Mouse (Mus musculus) lung, postnatal 0 days (tissue): ENCODE measurements around the gene Ppp2r2c. TPM values are rescaled to one million over a fixed set of nuclear protein-coding genes. Genes with fewer than 3 reads are reported as not detected.
A peak's percentile ranks its signal among the peaks of the same experiment; 100 is the strongest.

ENCODE experiments used
- ATAC-seq: fragments of 200-750 bp; cut with Nextera tagmentation; 2 replicates; pipeline ENCODE4 v1.8.0; 2017; ENCODE audit warnings: moderate library complexity
- DNase-seq: peaks from one replicate; pipeline ENCODE4 v3.0.0-alpha.2; 2016; ENCODE audit warnings: low spot score
- H3K27ac ChIP-seq: fragments of 300-500 bp; sonication (generic); 2 replicates; pipeline ENCODE4 v1.5.1; 2014; ENCODE audit warnings: antibody characterized with exemption, mild to moderate bottlenecking, low read length, mixed read lengths
- H3K27me3 ChIP-seq: fragments of 300-500 bp; sonication (generic); replicated peaks from 2 replicates; pipeline ENCODE4 v1.6.1; 2014; ENCODE audit warnings: low read length, mixed read lengths; ENCODE audit not compliant: insufficient read depth
- H3K36me3 ChIP-seq: fragments of 300-500 bp; sonication (generic); 2 replicates; pipeline ENCODE4 v1.6.1; 2014; ENCODE audit warnings: low read length, mixed read lengths; ENCODE audit not compliant: insufficient read depth
- H3K4me1 ChIP-seq: fragments of 300-500 bp; sonication (generic); 2 replicates; pipeline ENCODE4 v1.6.1; 2014; ENCODE audit warnings: antibody characterized with exemption, low read depth, low read length, mixed read lengths; ENCODE audit not compliant: insufficient read depth
- H3K4me2 ChIP-seq: fragments of 300-500 bp; sonication (generic); replicated peaks from 2 replicates; pipeline ENCODE4 v1.6.1; 2014; ENCODE audit warnings: low read depth, mild to moderate bottlenecking, low read length, moderate library complexity, mixed read lengths
- H3K4me3 ChIP-seq: fragments of 300-500 bp; sonication (generic); 2 replicates; pipeline ENCODE4 v1.5.1; 2014; ENCODE audit warnings: low read depth, low read length
- H3K9ac ChIP-seq: fragments of 300-500 bp; sonication (generic); replicated peaks from 2 replicates; pipeline ENCODE4 v1.6.1; 2014; ENCODE audit warnings: low read depth, mild to moderate bottlenecking
- H3K9me3 ChIP-seq: fragments of 300-500 bp; sonication (generic); 2 replicates; pipeline ENCODE4 v1.6.1; 2016; ENCODE audit warnings: low read length, mixed read lengths
- CTCF ChIP-seq: IDR thresholded peaks from 2 replicates; pipeline ENCODE4 v1.5.1; 2016; ENCODE audit warnings: antibody characterized with exemption, mild to moderate bottlenecking
- EP300 ChIP-seq: IDR thresholded peaks from 2 replicates; pipeline ENCODE4 v1.6.1; 2016; ENCODE audit warnings: antibody characterized with exemption, mild to moderate bottlenecking, control low read depth
- WGBS: fragments of 180-500 bp; shearing (Covaris S2); extraction: QIAGEN DNeasy Blood & Tissue Kit; methylation state at CpG from one replicate; pipeline ENCODE4 v1.1.7; 2014; 5-methylcytosine and 5-hydroxymethylcytosine counted together
- polyA plus RNA-seq: library from polyadenylated mRNA; unstranded; fragments of >200 nt; fragmentation: Nextera tagmentation; extraction: Ambion mirVana; gene quantifications from 2 replicates; pipeline ENCODE4 v1.2.1, GENCODE M21; 2015

Ppp2r2c gene
- polyA plus RNA-seq, 1 experiment from 2014 or later: not detected

GRCm38 (mm10) chr5:36887299-36887988, 19.1 kb downstream of the Ppp2r2c start:
- ATAC-seq (peak; percentile 65), DNase-seq (no peak)
- Histone ChIP-seq H3K4me1 (no peaks in the 10 kb centered on the region), H3K36me3 (no peaks in the 10 kb centered on the region), H3K27me3 (no peaks in the 10 kb centered on the region), H3K9me3 (no peaks in the 10 kb centered on the region), H3K9ac (no peak overlapping the region), H3K4me2 (no peak overlapping the region), H3K4me3 (no peak overlapping the region), H3K27ac (no peak overlapping the region)
- TF ChIP-seq EP300 (no peak), CTCF (no peak)
- WGBS: 28% methylated on average over 8 of the region's 9 CpGs

- Histone ChIP-seq H3K36me3 (no peaks in the 10 kb centered on the region), H3K4me2 (no peak overlapping the region), H3K9ac (no peak overlapping the region), H3K27ac (no peak overlapping the region), H3K4me3 (no peak overlapping the region), H3K9me3 (no peaks in the 10 kb centered on the region), H3K27me3 (no peaks in the 10 kb centered on the region), H3K4me1 (no peaks in the 10 kb centered on the region)
- WGBS: 79% methylated on average over 8 of the region's 8 CpGs
- no peak for TF ChIP-seq CTCF
- TF ChIP-seq EP300: no peak
- DNase-seq: no peak
- no peak for ATAC-seq
These were observed 20.2 kb downstream of the Ppp2r2c start for GRCm38 (mm10) chr5:36888501-36888900.

GRCm38 (mm10) chr5:36888911-36889310, 20.6 kb downstream of the Ppp2r2c start:
- Histone ChIP-seq H3K9ac (no peak overlapping the region), H3K27ac (no peak overlapping the region), H3K36me3 (no peaks in the 10 kb centered on the region), H3K27me3 (no peaks in the 10 kb centered on the region), H3K4me3 (no peak overlapping the region), H3K9me3 (no peaks in the 10 kb centered on the region), H3K4me2 (no peak overlapping the region), H3K4me1 (no peaks in the 10 kb centered on the region)
- no peak for DNase-seq
- ATAC-seq: no peak
- WGBS: 81% methylated on average over 11 of the region's 11 CpGs
- TF ChIP-seq EP300 (no peak), CTCF (no peak)

GRCm38 (mm10) chr5:36889380-36889886, 21.1 kb downstream of the Ppp2r2c start:
- TF ChIP-seq EP300 (no peak), CTCF (no peak)

GRCm38 (mm10) chr5:36890794-36891193, 22.5 kb downstream of the Ppp2r2c start:
- H3K4me3 ChIP-seq: no peak overlapping the region
- WGBS: 30% methylated on average over 9 of the region's 9 CpGs
- no peak overlapping the region for H3K9ac ChIP-seq
- no peak for DNase-seq
- H3K4me1 ChIP-seq: no peaks in the 10 kb centered on the region
- TF ChIP-seq EP300 (no peak), CTCF (no peak)
- no peaks in the 10 kb centered on the region for H3K9me3 ChIP-seq
- H3K27ac ChIP-seq: no peak overlapping the region
- no peak overlapping the region for H3K4me2 ChIP-seq
- H3K36me3 ChIP-seq: no peaks in the 10 kb centered on the region
- ATAC-seq: no peak
- H3K27me3 ChIP-seq: no peaks in the 10 kb centered on the region

More at GRCm38 (mm10) chr5:36889380-36889886, 21.1 kb downstream of the Ppp2r2c start:
- Histone ChIP-seq H3K27me3 (no peaks in the 10 kb centered on the region), H3K4me2 (no peak overlapping the region), H3K4me1 (no peaks in the 10 kb centered on the region), H3K4me3 (no peak overlapping the region), H3K9me3 (no peaks in the 10 kb centered on the region), H3K36me3 (no peaks in the 10 kb centered on the region), H3K27ac (no peak overlapping the region), H3K9ac (no peak overlapping the region)
- no peak for ATAC-seq
- 70% methylated on average over 2 of the region's 2 CpGs for WGBS
- no peak for DNase-seq

- Histone ChIP-seq H3K27me3 (no peaks in the 10 kb centered on the region), H3K4me1 (no peaks in the 10 kb centered on the region), H3K4me2 (no peak overlapping the region), H3K4me3 (no peak overlapping the region), H3K9me3 (no peaks in the 10 kb centered on the region), H3K9ac (no peak overlapping the region), H3K36me3 (no peaks in the 10 kb centered on the region), H3K27ac (no peak overlapping the region)
- TF ChIP-seq CTCF (no peak), EP300 (no peak)
- DNase-seq (no peak), ATAC-seq (no peak)
- 29% methylated on average over 4 of the region's 4 CpGs for WGBS
These were observed 23.6 kb downstream of the Ppp2r2c start for GRCm38 (mm10) chr5:36891793-36892470.
